Mouse (Mus musculus): Measurements from ENCODE around the gene Plekhd1. TPM values are rescaled to one million over a fixed set of nuclear protein-coding genes. Genes with fewer than 3 reads are reported as not detected.
A peak's percentile ranks its signal among the peaks of the same experiment; 100 is the strongest.

Gene Plekhd1
- polyA plus RNA-seq, 1 experiment from 2014 or later, result not detected

DNA sequence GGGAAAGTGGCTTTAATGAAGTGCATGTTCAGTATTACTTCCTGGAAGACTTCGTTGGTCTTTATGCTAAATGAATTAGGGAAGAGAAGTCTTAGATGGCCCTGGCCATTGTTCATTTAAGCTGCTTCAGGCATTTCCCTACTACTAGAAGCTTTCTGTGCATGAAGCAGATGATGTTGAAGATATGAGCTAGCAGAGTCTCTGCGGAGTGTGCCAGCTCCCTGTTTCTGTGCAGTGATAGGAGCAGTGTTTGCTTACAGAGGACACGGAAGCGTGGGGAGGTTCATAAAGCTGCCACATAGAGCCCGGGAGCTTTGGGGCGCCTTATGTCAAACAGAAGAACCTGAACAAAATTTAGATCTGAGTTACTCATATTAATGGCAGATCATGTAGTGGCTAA, 33.7 kb upstream of the Plekhd1 start:
- no peak overlapping the region for H3K27ac ChIP-seq (replicated peaks; ENCODE audit: low read depth, low read length)
- 92% methylated on average over 6 of the region's 6 CpGs for WGBS
- ATAC-seq (ENCODE audit: insufficient number of reproducible peaks, low FRiP score, low TSS enrichment, low read depth) (no peak), DNase-seq (ENCODE audit: low spot score) (no peak)
- H3K4me3 ChIP-seq (ENCODE audit: low read depth, low read length), result no peak overlapping the region
- H3K9ac ChIP-seq (ENCODE audit: low read length), result no peak overlapping the region
- no peaks in the 10 kb centered on the region for H3K27me3 ChIP-seq (ENCODE audit: control insufficient read depth, insufficient read depth, low read length)
- no peaks in the 10 kb centered on the region for H3K9me3 ChIP-seq (ENCODE audit: control insufficient read depth, low read length)
- no peaks in the 10 kb centered on the region for H3K4me1 ChIP-seq (ENCODE audit: control insufficient read depth, insufficient read depth, low read length)
- no peak overlapping the region for H3K4me2 ChIP-seq (ENCODE audit: low read depth, severe bottlenecking)
- peaks cover 2% of the 10 kb centered on the region; the same call in 1 of the 2 replicates for H3K36me3 ChIP-seq (ENCODE audit: control insufficient read depth, insufficient read depth, low read length)

DNA sequence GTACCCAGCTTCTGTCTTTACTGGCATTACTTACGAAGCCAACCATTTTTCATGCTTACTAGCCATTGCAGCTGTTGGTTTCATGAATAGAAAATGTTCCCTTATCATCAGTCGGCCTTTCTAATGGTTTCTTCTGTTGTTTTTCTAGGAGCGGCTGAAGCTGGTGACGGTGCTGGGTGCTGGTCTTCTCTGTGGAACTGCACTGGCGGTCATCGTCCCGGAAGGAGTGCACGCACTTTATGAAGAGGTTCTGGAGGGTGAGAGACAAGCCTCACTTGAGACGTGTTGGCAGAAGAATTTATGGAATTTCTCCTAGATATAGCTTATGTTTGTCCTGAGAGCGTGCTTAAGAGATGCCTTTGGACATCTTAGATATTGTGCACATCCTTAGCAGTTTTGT, 30.1 kb upstream of the Plekhd1 start:
- Histone ChIP-seq H3K4me2 (ENCODE audit: low read depth, severe bottlenecking) (no peak overlapping the region), H3K4me1 (ENCODE audit: control insufficient read depth, insufficient read depth, low read length) (no peaks in the 10 kb centered on the region), H3K36me3 (ENCODE audit: control insufficient read depth, insufficient read depth, low read length) (peaks cover 2% of the 10 kb centered on the region; the same call in 1 of the 2 replicates), H3K9ac (ENCODE audit: low read length) (no peak overlapping the region), H3K27me3 (ENCODE audit: control insufficient read depth, insufficient read depth, low read length) (no peaks in the 10 kb centered on the region), H3K9me3 (ENCODE audit: control insufficient read depth, low read length) (no peaks in the 10 kb centered on the region), H3K4me3 (ENCODE audit: low read depth, low read length) (no peak overlapping the region), H3K27ac (replicated peaks; ENCODE audit: low read depth, low read length) (no peak overlapping the region)
- DNase-seq (ENCODE audit: low spot score) (no peak), ATAC-seq (ENCODE audit: insufficient number of reproducible peaks, low FRiP score, low TSS enrichment, low read depth) (no peak)
- 94% methylated on average over 10 of the region's 10 CpGs for WGBS

DNA sequence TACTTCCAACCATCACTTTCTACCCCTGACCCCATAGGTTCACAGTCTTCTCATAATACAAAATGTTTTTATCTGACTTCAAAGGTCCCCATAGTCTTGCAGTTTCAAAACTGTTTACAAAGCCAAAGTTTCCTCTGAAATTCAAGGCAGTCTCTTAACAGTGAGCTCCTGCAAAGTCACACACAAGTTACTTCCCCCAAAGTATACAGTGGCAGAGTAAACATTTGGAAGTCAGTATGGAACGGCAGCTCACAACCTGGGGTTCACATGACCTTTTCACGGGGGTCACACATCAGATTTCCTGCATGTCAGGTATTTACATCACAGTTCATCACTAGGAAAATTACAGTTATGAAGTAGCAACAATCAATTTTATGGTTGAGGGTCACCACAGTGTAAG, 28.5 kb upstream of the Plekhd1 start:
- 81% methylated on average over 2 of the region's 2 CpGs for WGBS
- no peak overlapping the region for H3K4me2 ChIP-seq (ENCODE audit: low read depth, severe bottlenecking)
- H3K9me3 ChIP-seq (ENCODE audit: control insufficient read depth, low read length), result no peaks in the 10 kb centered on the region
- H3K27ac ChIP-seq (replicated peaks; ENCODE audit: low read depth, low read length), result no peak overlapping the region
- ATAC-seq (ENCODE audit: insufficient number of reproducible peaks, low FRiP score, low TSS enrichment, low read depth) (no peak), DNase-seq (ENCODE audit: low spot score) (no peak)
- no peak overlapping the region for H3K4me3 ChIP-seq (ENCODE audit: low read depth, low read length)
- no peak overlapping the region for H3K9ac ChIP-seq (ENCODE audit: low read length)
- H3K4me1 ChIP-seq (ENCODE audit: control insufficient read depth, insufficient read depth, low read length), result no peaks in the 10 kb centered on the region
- H3K27me3 ChIP-seq (ENCODE audit: control insufficient read depth, insufficient read depth, low read length), result no peaks in the 10 kb centered on the region
- peaks cover 2% of the 10 kb centered on the region; the same call in 1 of the 2 replicates for H3K36me3 ChIP-seq (ENCODE audit: control insufficient read depth, insufficient read depth, low read length)

DNA sequence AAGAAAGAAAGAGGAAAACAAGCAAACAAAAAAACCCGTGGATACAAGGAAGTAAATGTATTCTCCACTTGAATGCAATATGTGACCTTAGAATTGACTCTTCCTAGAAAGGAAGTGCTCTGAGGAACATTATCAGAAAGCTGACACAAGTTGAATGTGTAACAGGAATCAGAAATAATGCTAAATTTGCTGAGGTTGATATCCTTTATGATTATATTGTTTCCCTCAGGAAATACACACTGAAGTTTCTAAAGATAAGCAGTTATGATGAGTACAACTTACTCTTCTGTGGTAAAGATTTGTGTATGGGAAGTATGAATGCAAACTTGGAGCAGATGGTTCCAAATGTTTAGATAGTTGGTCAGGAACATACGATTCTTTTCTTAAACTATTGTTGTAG, 24.0 kb upstream of the Plekhd1 start:
- Histone ChIP-seq H3K4me2 (ENCODE audit: low read depth, severe bottlenecking) (no peak overlapping the region), H3K36me3 (ENCODE audit: control insufficient read depth, insufficient read depth, low read length) (peaks cover 2% of the 10 kb centered on the region; the same call in 1 of the 2 replicates), H3K9ac (ENCODE audit: low read length) (no peak overlapping the region), H3K4me1 (ENCODE audit: control insufficient read depth, insufficient read depth, low read length) (no peaks in the 10 kb centered on the region), H3K4me3 (ENCODE audit: low read depth, low read length) (no peak overlapping the region), H3K27me3 (ENCODE audit: control insufficient read depth, insufficient read depth, low read length) (no peaks in the 10 kb centered on the region), H3K9me3 (ENCODE audit: control insufficient read depth, low read length) (no peaks in the 10 kb centered on the region), H3K27ac (replicated peaks; ENCODE audit: low read depth, low read length) (no peak overlapping the region)
- no peak for ATAC-seq (ENCODE audit: insufficient number of reproducible peaks, low FRiP score, low TSS enrichment, low read depth)
- no peak for DNase-seq (ENCODE audit: low spot score)
- WGBS, result 86% methylated on average over 2 of the region's 2 CpGs

DNA sequence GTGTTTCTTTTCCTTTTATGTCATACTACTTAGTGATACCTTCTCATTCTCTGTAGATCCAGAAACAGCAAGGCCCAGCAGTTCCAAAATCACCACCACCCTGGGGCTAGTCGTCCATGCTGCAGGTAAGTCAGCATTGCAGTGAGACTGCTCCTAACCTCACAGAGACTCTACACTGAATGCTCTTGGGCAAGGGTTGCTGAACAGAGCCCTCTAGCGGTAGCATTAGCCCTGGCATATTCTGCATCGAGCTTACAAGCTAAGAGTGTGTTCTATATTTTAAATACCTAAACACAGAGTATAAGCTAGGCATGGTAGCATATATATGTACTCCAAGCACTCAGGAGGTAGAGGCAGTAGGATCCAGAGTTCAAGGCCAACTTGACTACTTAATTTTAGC, 19.2 kb upstream of the Plekhd1 start:
- ATAC-seq (ENCODE audit: insufficient number of reproducible peaks, low FRiP score, low TSS enrichment, low read depth), result no peak
- no peak overlapping the region for H3K4me2 ChIP-seq (ENCODE audit: low read depth, severe bottlenecking)
- H3K9ac ChIP-seq (ENCODE audit: low read length), result no peak overlapping the region
- no peaks in the 10 kb centered on the region for H3K4me1 ChIP-seq (ENCODE audit: control insufficient read depth, insufficient read depth, low read length)
- peaks cover 3% of the 10 kb centered on the region; the same call in 1 of the 2 replicates for H3K36me3 ChIP-seq (ENCODE audit: control insufficient read depth, insufficient read depth, low read length)
- no peak overlapping the region for H3K27ac ChIP-seq (replicated peaks; ENCODE audit: low read depth, low read length)
- no peaks in the 10 kb centered on the region for H3K27me3 ChIP-seq (ENCODE audit: control insufficient read depth, insufficient read depth, low read length)
- peak; percentile 66 for DNase-seq (ENCODE audit: low spot score)
- WGBS, result 16% methylated on average over 3 of the region's 3 CpGs
- H3K9me3 ChIP-seq (ENCODE audit: control insufficient read depth, low read length), result no peaks in the 10 kb centered on the region
- H3K4me3 ChIP-seq (ENCODE audit: low read depth, low read length), result no peak overlapping the region

DNA sequence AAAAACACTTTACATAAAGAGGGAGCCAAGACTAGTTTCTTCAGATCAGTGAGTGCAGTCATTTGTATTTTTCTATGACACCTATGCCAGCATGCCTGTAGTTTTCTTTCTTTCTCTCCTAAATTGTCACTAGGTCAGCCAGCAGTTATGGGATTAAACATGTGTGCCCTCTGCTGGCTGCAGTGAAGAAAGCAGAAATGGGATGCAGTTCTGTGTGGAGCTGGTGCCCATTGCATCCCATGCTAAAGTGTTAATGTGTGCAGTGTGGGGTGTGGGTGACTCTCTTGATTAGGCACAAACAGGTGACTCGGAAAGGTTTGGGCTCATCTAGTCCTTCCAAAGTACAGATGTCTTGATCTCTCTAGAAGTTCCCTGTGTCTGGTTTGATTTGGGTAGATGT, 11.1 kb upstream of the Plekhd1 start:
- DNase-seq (ENCODE audit: low spot score) (peak; percentile 32), ATAC-seq (ENCODE audit: insufficient number of reproducible peaks, low FRiP score, low TSS enrichment, low read depth) (no peak)
- no peaks in the 10 kb centered on the region for H3K36me3 ChIP-seq (ENCODE audit: control insufficient read depth, insufficient read depth, low read length)
- no peak overlapping the region for H3K4me2 ChIP-seq (ENCODE audit: low read depth, severe bottlenecking)
- H3K9ac ChIP-seq (ENCODE audit: low read length), result no peak overlapping the region
- H3K27ac ChIP-seq (replicated peaks; ENCODE audit: low read depth, low read length), result no peak overlapping the region
- no peaks in the 10 kb centered on the region for H3K9me3 ChIP-seq (ENCODE audit: control insufficient read depth, low read length)
- no peak overlapping the region for H3K4me3 ChIP-seq (ENCODE audit: low read depth, low read length)
- no peaks in the 10 kb centered on the region for H3K27me3 ChIP-seq (ENCODE audit: control insufficient read depth, insufficient read depth, low read length)
- 72% methylated on average over 1 of the region's 1 CpGs for WGBS
- H3K4me1 ChIP-seq (ENCODE audit: control insufficient read depth, insufficient read depth, low read length), result no peaks in the 10 kb centered on the region

DNA sequence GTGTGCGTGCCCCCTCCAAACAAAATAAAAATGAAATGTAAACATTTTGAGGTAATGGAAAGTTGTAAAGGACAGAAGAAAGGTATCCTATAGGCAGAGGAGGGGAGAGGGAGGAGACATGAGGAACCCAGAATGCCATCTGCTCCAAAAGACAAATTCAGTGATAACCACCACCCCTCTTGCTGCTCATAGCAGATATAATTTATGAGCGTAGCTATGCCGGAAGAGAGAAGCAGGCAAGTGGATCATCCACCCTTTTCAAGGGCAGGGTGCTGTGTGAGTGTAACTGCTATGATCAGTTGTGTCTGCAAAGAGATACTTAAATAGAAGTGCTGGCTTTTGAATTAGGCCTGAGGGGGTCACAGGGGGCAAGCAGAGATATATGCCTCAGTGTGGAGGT, 8.8 kb upstream of the Plekhd1 start:
- Histone ChIP-seq H3K27ac (replicated peaks; ENCODE audit: low read depth, low read length) (no peak overlapping the region), H3K4me2 (ENCODE audit: low read depth, severe bottlenecking) (no peak overlapping the region), H3K9ac (ENCODE audit: low read length) (no peak overlapping the region), H3K4me1 (ENCODE audit: control insufficient read depth, insufficient read depth, low read length) (no peaks in the 10 kb centered on the region), H3K4me3 (ENCODE audit: low read depth, low read length) (no peak overlapping the region), H3K36me3 (ENCODE audit: control insufficient read depth, insufficient read depth, low read length) (no peaks in the 10 kb centered on the region), H3K27me3 (ENCODE audit: control insufficient read depth, insufficient read depth, low read length) (no peaks in the 10 kb centered on the region), H3K9me3 (ENCODE audit: control insufficient read depth, low read length) (no peaks in the 10 kb centered on the region)
- 89% methylated on average over 3 of the region's 3 CpGs for whole genome bisulfite sequencing
- DNase-seq (ENCODE audit: low spot score) (no peak), ATAC-seq (ENCODE audit: insufficient number of reproducible peaks, low FRiP score, low TSS enrichment, low read depth) (no peak)

DNA sequence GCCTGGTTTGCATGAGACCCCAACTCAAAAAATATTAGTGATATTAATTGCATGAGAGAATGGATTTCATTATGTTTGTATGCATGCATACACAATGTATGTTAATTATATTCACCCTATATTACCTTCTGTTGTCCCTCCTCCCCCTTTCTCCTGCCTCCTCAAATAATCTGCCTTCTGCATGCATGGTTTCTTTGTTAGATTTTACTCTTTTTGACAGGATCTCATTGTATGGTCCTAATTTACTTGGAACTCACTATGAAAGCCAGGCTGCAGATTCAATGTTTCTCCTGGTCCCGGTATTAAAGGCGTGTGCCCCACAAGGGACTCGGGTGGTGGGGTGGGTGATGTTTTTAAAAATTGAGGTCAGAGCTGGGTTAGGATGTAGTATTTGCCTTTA, 8.1 kb upstream of the Plekhd1 start:
- no peaks in the 10 kb centered on the region for H3K9me3 ChIP-seq (ENCODE audit: control insufficient read depth, low read length)
- no peak overlapping the region for H3K27ac ChIP-seq (replicated peaks; ENCODE audit: low read depth, low read length)
- no peaks in the 10 kb centered on the region for H3K36me3 ChIP-seq (ENCODE audit: control insufficient read depth, insufficient read depth, low read length)
- H3K4me3 ChIP-seq (ENCODE audit: low read depth, low read length), result no peak overlapping the region
- ATAC-seq (ENCODE audit: insufficient number of reproducible peaks, low FRiP score, low TSS enrichment, low read depth), result no peak
- H3K9ac ChIP-seq (ENCODE audit: low read length), result no peak overlapping the region
- WGBS, result 91% methylated on average over 3 of the region's 3 CpGs
- no peak overlapping the region for H3K4me2 ChIP-seq (ENCODE audit: low read depth, severe bottlenecking)
- no peaks in the 10 kb centered on the region for H3K27me3 ChIP-seq (ENCODE audit: control insufficient read depth, insufficient read depth, low read length)
- no peaks in the 10 kb centered on the region for H3K4me1 ChIP-seq (ENCODE audit: control insufficient read depth, insufficient read depth, low read length)
- no peak for DNase-seq (ENCODE audit: low spot score)

DNA sequence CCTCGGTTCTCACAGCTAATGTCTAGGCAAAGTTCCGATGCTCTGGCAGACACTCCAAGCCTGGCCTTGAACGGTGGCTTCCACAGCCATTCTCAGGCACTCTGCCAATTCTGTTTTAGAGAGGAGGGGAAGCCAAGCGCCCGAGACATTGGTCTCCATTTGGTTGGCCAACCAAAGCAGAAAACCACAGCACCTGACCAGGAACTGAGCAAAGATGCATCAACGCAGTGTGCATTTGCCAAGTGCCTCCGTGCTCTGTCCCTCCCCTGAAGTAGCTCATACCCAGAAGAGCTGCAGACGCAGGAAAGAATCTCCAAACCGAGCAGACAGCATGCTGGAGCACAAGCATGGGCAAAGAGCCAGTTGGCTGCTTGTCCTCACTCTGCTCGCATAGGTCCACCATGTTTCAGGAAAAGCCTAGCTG, 4.6 kb upstream of the Plekhd1 start:
- DNase-seq (ENCODE audit: low spot score), result no peak

More for the DNA sequence above, 4.6 kb upstream of the Plekhd1 start:
- Histone ChIP-seq H3K4me2 (ENCODE audit: low read depth, severe bottlenecking) (no peak overlapping the region), H3K9me3 (ENCODE audit: control insufficient read depth, low read length) (no peaks in the 10 kb centered on the region), H3K9ac (ENCODE audit: low read length) (no peak overlapping the region), H3K4me3 (ENCODE audit: low read depth, low read length) (no peak overlapping the region), H3K27ac (replicated peaks; ENCODE audit: low read depth, low read length) (no peak overlapping the region), H3K4me1 (ENCODE audit: control insufficient read depth, insufficient read depth, low read length) (peaks cover 4% of the 10 kb centered on the region), H3K27me3 (ENCODE audit: control insufficient read depth, insufficient read depth, low read length) (peaks cover 21% of the 10 kb centered on the region), H3K36me3 (ENCODE audit: control insufficient read depth, insufficient read depth, low read length) (no peaks in the 10 kb centered on the region)
- no peak for ATAC-seq (ENCODE audit: insufficient number of reproducible peaks, low FRiP score, low TSS enrichment, low read depth)
- WGBS, result 83% methylated on average over 10 of the region's 10 CpGs
